ENCODE assay signal across 16 mouse cellular contexts in the genomic region with DNA sequence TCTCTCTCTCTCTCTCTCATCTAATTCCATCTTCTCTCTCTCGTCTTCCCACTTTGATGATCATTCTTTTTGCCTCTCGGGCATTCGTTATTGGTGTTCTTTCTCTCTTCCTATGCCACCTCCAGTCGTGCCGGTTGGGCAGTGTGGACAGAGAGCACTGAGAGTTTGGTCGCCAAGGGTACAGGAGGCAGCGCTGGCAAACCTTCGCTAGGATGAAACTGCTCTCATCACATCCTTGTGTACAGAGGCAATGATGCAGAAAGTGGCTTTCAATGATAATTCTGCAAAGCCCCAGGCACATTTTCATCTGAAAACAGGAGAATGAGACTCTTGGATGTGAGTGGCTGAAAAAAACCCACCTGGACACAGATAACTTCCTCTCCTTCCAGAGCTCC.
A peak's percentile ranks its signal among the peaks of the same experiment; 100 is the strongest.
DNase-seq lines count a peak whose midpoint lies in the region; ATAC-seq and TF ChIP-seq lines count a peak whose summit lies in the region.
"Had no signal": no experiment of that assay in that cellular context is flagged by ENCODE, and none has a peak within 500 bp of the region (broad histone marks: within the 10 kb centered on the region; RNA-seq: fewer than 3 reads in every experiment).

No protein-coding gene starts in this region.

- H3K4me2 ChIP-seq in hindbrain, embryonic 14.5 days (replicated peaks): peak overlapping the region; percentile 16; the same call in 1 of the 2 replicates
- peak overlapping the region; percentile 8; the same call in 1 of the 2 replicates for H3K4me2 ChIP-seq in midbrain, embryonic 15.5 days

- TF ChIP-seq POLR2A in brain, embryonic 14.5 days (IDR thresholded peaks at IDR 0.05; ENCODE audit: borderline replicate concordance, extremely low read depth, insufficient read depth, insufficient read length, poor library complexity, severe bottlenecking): no peak

- no peak overlapping the region for H3K4me3 ChIP-seq in hindbrain, embryonic 14.5 days (replicated peaks; ENCODE audit: low read length)
- H3K4me3 ChIP-seq in midbrain, embryonic 15.5 days: no peak overlapping the region
- H3K4me3 ChIP-seq: heart, embryonic 10.5 days; megakaryocyte, embryonic 14.5 days had no signal

- peak; percentile 76; the same call in 1 of the 2 replicates for ATAC-seq in hindbrain, embryonic 14.5 days (ENCODE audit: low FRiP score)
- ATAC-seq in midbrain, embryonic 15.5 days (replicated peaks): peak; percentile 56; the same call in 1 of the 2 replicates
- ATAC-seq in CD4-positive, CD25-positive, alpha-beta regulatory T cell, adult 4 months: no peak
- ATAC-seq: intestine, embryonic 16.5 days had no signal

- no peak for TF ChIP-seq CTCF in brain, embryonic 14.5 days (IDR thresholded peaks at IDR 0.05; ENCODE audit: borderline replicate concordance, extremely low read depth, insufficient read depth, insufficient read length)

- peak; percentile 26 for DNase-seq in embryo, embryonic 10.5 days (ENCODE audit: low spot score)
- no peak for DNase-seq in embryo, embryonic 9.5 days (ENCODE audit: extremely low spot score)
- peak; percentile 52 for DNase-seq in brain, embryonic 14.5 days (ENCODE audit: low read depth)
- no peak for DNase-seq in hindbrain, embryonic 14.5 days (ENCODE audit: low spot score)
- no peak for DNase-seq in adrenal gland, postnatal 10 days
- DNase-seq in left cerebral cortex, postnatal 25 days (ENCODE audit: low spot score in 2 of 2): no peak
- DNase-seq: gastrocnemius, postnatal 14 days; heart, postnatal 14 days; lung, postnatal 10 days; thymus, postnatal 36 days had no signal

- H3K4me1 ChIP-seq in hindbrain, embryonic 14.5 days (replicated peaks; ENCODE audit: control insufficient read depth, insufficient read depth, low read length): no peaks in the 10 kb centered on the region; the same call in 1 of the 2 replicates
- H3K4me1 ChIP-seq in midbrain, embryonic 15.5 days: no peaks in the 10 kb centered on the region
- H3K4me1 ChIP-seq: heart, embryonic 10.5 days; megakaryocyte, embryonic 14.5 days had no signal

- H3K27me3 ChIP-seq in hindbrain, embryonic 14.5 days (ENCODE audit: control insufficient read depth, insufficient read depth, low read length): 0 out of 2 replicates have a peak, but pooled peaks cover 4% of the 10 kb centered on the region
- H3K27me3 ChIP-seq in midbrain, embryonic 15.5 days (replicated peaks): no peaks in the 10 kb centered on the region
- H3K27me3 ChIP-seq: megakaryocyte, embryonic 14.5 days had no signal

- no peak overlapping the region for H3K9ac ChIP-seq in hindbrain, embryonic 14.5 days
- no peak overlapping the region for H3K9ac ChIP-seq in midbrain, embryonic 15.5 days
- H3K9ac ChIP-seq: liver, embryonic 14.5 days had no signal

- H3K9me3 ChIP-seq in hindbrain, embryonic 14.5 days (ENCODE audit: control insufficient read depth, low read length): no peaks in the 10 kb centered on the region
- no peaks in the 10 kb centered on the region for H3K9me3 ChIP-seq in midbrain, embryonic 15.5 days
- H3K9me3 ChIP-seq: heart, embryonic 10.5 days; megakaryocyte, embryonic 14.5 days had no signal

- WGBS in hindbrain, embryonic 14.5 days: 37% methylated on average over 8 of the region's 8 CpGs
- WGBS in midbrain, embryonic 15.5 days: 40% methylated on average over 8 of the region's 8 CpGs

- intact Hi-C loops in left cerebral cortex, postnatal 25 days (cut with DNase I): no loop called here

- H3K27ac ChIP-seq in hindbrain, embryonic 14.5 days: no peak overlapping the region
- no peak overlapping the region for H3K27ac ChIP-seq in midbrain, embryonic 15.5 days
- H3K27ac ChIP-seq: heart, embryonic 10.5 days; liver, embryonic 14.5 days had no signal

- H3K36me3 ChIP-seq in hindbrain, embryonic 14.5 days (replicated peaks; ENCODE audit: control insufficient read depth, insufficient read depth): no peaks in the 10 kb centered on the region
- H3K36me3 ChIP-seq in midbrain, embryonic 15.5 days (replicated peaks): no peaks in the 10 kb centered on the region
- H3K36me3 ChIP-seq: heart, embryonic 10.5 days had no signal

Comparison
In these comparisons a context has a peak if more than half of its experiments do, and no peak if none do; other contexts are left out.
1. DNase-seq: peak in embryo, embryonic 10.5 days (single experiment) and brain, embryonic 14.5 days (single experiment); none in embryo, embryonic 9.5 days (single experiment), hindbrain, embryonic 14.5 days (single experiment), adrenal gland, postnatal 10 days (single experiment) and left cerebral cortex, postnatal 25 days (0 of 2).